Mouse (Mus musculus) hindbrain, embryonic 12.5 days (tissue): Measurements from ENCODE around the gene Celsr1. TPM values are rescaled to one million over a fixed set of nuclear protein-coding genes. Genes with fewer than 3 reads are reported as not detected.

Experiments used
- ATAC-seq: fragments of 200-750 bp; cut with Nextera tagmentation; 2 replicates; pipeline ENCODE4 v1.8.0; 2017; ENCODE audit warnings: moderate TSS enrichment; ENCODE audit not compliant: low FRiP score
- H3K27ac ChIP-seq: fragments of 300-500 bp; sonication (generic); 2 replicates; pipeline ENCODE4 v1.5.1; 2016; ENCODE audit warnings: mild to moderate bottlenecking
- H3K27me3 ChIP-seq: fragments of 300-500 bp; sonication (generic); 2 replicates; pipeline ENCODE4 v1.6.1; 2016; ENCODE audit warnings: mild to moderate bottlenecking
- H3K36me3 ChIP-seq: fragments of 300-500 bp; sonication (generic); 2 replicates; pipeline ENCODE4 v1.6.1; 2016; ENCODE audit warnings: mild to moderate bottlenecking
- H3K4me1 ChIP-seq: fragments of 300-500 bp; sonication (generic); 2 replicates; pipeline ENCODE4 v1.6.1; 2016
- H3K4me2 ChIP-seq: fragments of 300-500 bp; sonication (generic); replicated peaks from 2 replicates; pipeline ENCODE4 v1.6.1; 2016; ENCODE audit warnings: mild to moderate bottlenecking
- H3K4me3 ChIP-seq: fragments of 300-500 bp; sonication (generic); 2 replicates; pipeline ENCODE4 v1.5.1; 2016; ENCODE audit warnings: mild to moderate bottlenecking
- H3K9ac ChIP-seq: fragments of 300-500 bp; sonication (generic); 2 replicates; pipeline ENCODE4 v1.6.1; 2016; ENCODE audit warnings: mild to moderate bottlenecking, moderate library complexity
- H3K9me3 ChIP-seq: fragments of 300-500 bp; sonication (generic); replicated peaks from 2 replicates; pipeline ENCODE4 v1.6.1; 2016; ENCODE audit warnings: mild to moderate bottlenecking
- WGBS: fragments of 180-500 bp; shearing (Covaris S2); methylation state at CpG from one replicate; pipeline ENCODE4 v1.1.7; 2016; 5-methylcytosine and 5-hydroxymethylcytosine counted together
- polyA plus RNA-seq: library from polyadenylated mRNA; unstranded; fragments of >200 nt; fragmentation: Nextera tagmentation; extraction: Ambion mirVana; gene quantifications from 2 replicates; pipeline ENCODE4 v1.2.1, GENCODE M21; 2016

The Celsr1 gene
- polyA plus RNA-seq, 1 experiment from 2014 or later = 4.3 TPM

- 83% methylated on average over 3 of the region's 3 CpGs for WGBS
- H3K4me3 ChIP-seq = no peak overlapping the region
- no peaks in the 10 kb centered on the region for H3K36me3 ChIP-seq
- no peak overlapping the region for H3K4me2 ChIP-seq
- no peaks in the 10 kb centered on the region for H3K9me3 ChIP-seq
- H3K4me1 ChIP-seq = peaks cover 48% of the 10 kb centered on the region
- H3K27me3 ChIP-seq = 0 out of 2 replicates have a peak, but pooled peaks cover 7% of the 10 kb centered on the region
- no peak overlapping the region for H3K27ac ChIP-seq
- no peak overlapping the region for H3K9ac ChIP-seq
- no peak for ATAC-seq
These were observed 29.5 kb downstream of the Celsr1 start for GRCm38 (mm10) chr15:86004048-86004447.

GRCm38 (mm10) chr15:86000706-86001292 lies 32.8 kb downstream of the Celsr1 start:
- Histone ChIP-seq H3K9ac (no peak overlapping the region), H3K27me3 (no peaks in the 10 kb centered on the region; the same call in 1 of the 2 replicates), H3K4me2 (no peak overlapping the region), H3K9me3 (no peaks in the 10 kb centered on the region), H3K36me3 (no peaks in the 10 kb centered on the region), H3K4me1 (peaks cover 29% of the 10 kb centered on the region), H3K4me3 (no peak overlapping the region), H3K27ac (peak overlapping the region; percentile 70)
- WGBS = 41% methylated on average over 5 of the region's 5 CpGs
- ATAC-seq = peak; percentile 69

- no peaks in the 10 kb centered on the region for H3K9me3 ChIP-seq
- H3K4me2 ChIP-seq = no peak overlapping the region
- H3K27ac ChIP-seq = no peak overlapping the region
- no peak for ATAC-seq
- no peaks in the 10 kb centered on the region for H3K36me3 ChIP-seq
- H3K4me3 ChIP-seq = no peak overlapping the region
- no peaks in the 10 kb centered on the region; the same call in 1 of the 2 replicates for H3K27me3 ChIP-seq
- peaks cover 39% of the 10 kb centered on the region for H3K4me1 ChIP-seq
- 80% methylated on average over 4 of the region's 4 CpGs for WGBS
- H3K9ac ChIP-seq = no peak overlapping the region
These were observed 34.9 kb downstream of the Celsr1 start for GRCm38 (mm10) chr15:85998525-85999230.

- no peaks in the 10 kb centered on the region for H3K36me3 ChIP-seq
- WGBS = 44% methylated on average over 13 of the region's 13 CpGs
- no peak overlapping the region for H3K4me3 ChIP-seq
- ATAC-seq = no peak
- H3K9ac ChIP-seq = no peak overlapping the region
- no peak overlapping the region for H3K27ac ChIP-seq
- H3K9me3 ChIP-seq = no peaks in the 10 kb centered on the region
- H3K27me3 ChIP-seq = no peaks in the 10 kb centered on the region; the same call in 1 of the 2 replicates
- H3K4me1 ChIP-seq = peaks cover 54% of the 10 kb centered on the region
- H3K4me2 ChIP-seq = no peak overlapping the region
These were observed 37.4 kb downstream of the Celsr1 start for GRCm38 (mm10) chr15:85996031-85996765.

GRCm38 (mm10) chr15:85994906-85995608 lies 38.5 kb downstream of the Celsr1 start:
- Histone ChIP-seq H3K4me1 (peaks cover 44% of the 10 kb centered on the region), H3K27me3 (no peaks in the 10 kb centered on the region; the same call in 1 of the 2 replicates), H3K4me3 (no peak overlapping the region), H3K4me2 (no peak overlapping the region), H3K9ac (no peak overlapping the region), H3K9me3 (no peaks in the 10 kb centered on the region), H3K36me3 (no peaks in the 10 kb centered on the region), H3K27ac (peak overlapping the region; percentile 55; the same call in 1 of the 2 replicates)
- 70% methylated on average over 6 of the region's 6 CpGs for WGBS
- no peak for ATAC-seq

- Histone ChIP-seq H3K4me3 (no peak overlapping the region), H3K4me1 (peaks cover 41% of the 10 kb centered on the region), H3K4me2 (0 out of 2 replicates have a peak overlapping the region, but pooled peaks have one; percentile 1), H3K27ac (peak overlapping the region; percentile 55), H3K27me3 (no peaks in the 10 kb centered on the region; the same call in 1 of the 2 replicates), H3K9me3 (no peaks in the 10 kb centered on the region), H3K9ac (peak overlapping the region; percentile 20), H3K36me3 (no peaks in the 10 kb centered on the region)
- ATAC-seq = peak; percentile 67
- 20% methylated on average over 14 of the region's 14 CpGs for WGBS
These were observed 39.5 kb downstream of the Celsr1 start for GRCm38 (mm10) chr15:85993931-85994583.

- Histone ChIP-seq H3K4me1 (peaks cover 41% of the 10 kb centered on the region), H3K4me2 (no peak overlapping the region), H3K36me3 (no peaks in the 10 kb centered on the region), H3K9me3 (no peaks in the 10 kb centered on the region), H3K27me3 (no peaks in the 10 kb centered on the region; the same call in 1 of the 2 replicates), H3K4me3 (no peak overlapping the region), H3K27ac (peak overlapping the region; percentile 55), H3K9ac (no peak overlapping the region)
- no peak for ATAC-seq
These were observed 40.2 kb downstream of the Celsr1 start for GRCm38 (mm10) chr15:85993386-85993785.

- no peaks in the 10 kb centered on the region for H3K9me3 ChIP-seq
- no peak overlapping the region for H3K4me2 ChIP-seq
- H3K4me3 ChIP-seq = no peak overlapping the region
- no peaks in the 10 kb centered on the region for H3K27me3 ChIP-seq
- ATAC-seq = no peak
- WGBS = 42% methylated on average over 3 of the region's 3 CpGs
- H3K9ac ChIP-seq = no peak overlapping the region
- H3K27ac ChIP-seq = peak overlapping the region; percentile 46
- H3K36me3 ChIP-seq = no peaks in the 10 kb centered on the region
- peaks cover 41% of the 10 kb centered on the region for H3K4me1 ChIP-seq
These were observed 41.5 kb downstream of the Celsr1 start for GRCm38 (mm10) chr15:85992125-85992495.

GRCm38 (mm10) chr15:85991453-85992124 lies 42.0 kb downstream of the Celsr1 start:
- WGBS = 50% methylated on average over 5 of the region's 5 CpGs
- ATAC-seq = no peak
- Histone ChIP-seq H3K27ac (peak overlapping the region; percentile 46), H3K36me3 (no peaks in the 10 kb centered on the region), H3K4me2 (no peak overlapping the region), H3K9me3 (no peaks in the 10 kb centered on the region), H3K4me3 (no peak overlapping the region), H3K27me3 (no peaks in the 10 kb centered on the region), H3K4me1 (peaks cover 41% of the 10 kb centered on the region), H3K9ac (no peak overlapping the region)

- H3K4me2 ChIP-seq = no peak overlapping the region
- H3K4me1 ChIP-seq = peaks cover 41% of the 10 kb centered on the region
- no peak overlapping the region for H3K9ac ChIP-seq
- H3K36me3 ChIP-seq = no peaks in the 10 kb centered on the region
- peak overlapping the region; percentile 46; the same call in 1 of the 2 replicates for H3K27ac ChIP-seq
- no peaks in the 10 kb centered on the region for H3K27me3 ChIP-seq
- 91% methylated on average over 17 of the region's 17 CpGs for WGBS
- H3K9me3 ChIP-seq = no peaks in the 10 kb centered on the region
- ATAC-seq = no peak
- no peak overlapping the region for H3K4me3 ChIP-seq
These were observed 42.7 kb downstream of the Celsr1 start for GRCm38 (mm10) chr15:85990696-85991443.

- Histone ChIP-seq H3K27ac (no peak overlapping the region), H3K4me3 (no peak overlapping the region), H3K27me3 (peaks cover 4% of the 10 kb centered on the region; the same call in 1 of the 2 replicates), H3K4me2 (no peak overlapping the region), H3K9me3 (no peaks in the 10 kb centered on the region), H3K9ac (no peak overlapping the region), H3K4me1 (peaks cover 29% of the 10 kb centered on the region), H3K36me3 (no peaks in the 10 kb centered on the region)
- WGBS = 76% methylated on average over 5 of the region's 5 CpGs
- ATAC-seq = no peak
These were observed 45.7 kb downstream of the Celsr1 start for GRCm38 (mm10) chr15:85987896-85988295.
